Mouse (Mus musculus): Measurements from ENCODE around the gene Hebp1.
A peak's percentile ranks its signal among the peaks of the same experiment; 100 is the strongest.

- no peak for TF ChIP-seq CTCF (IDR thresholded peaks at IDR 0.05; ENCODE audit: borderline replicate concordance, control insufficient read depth, extremely low read depth, insufficient read depth, low read length, poor library complexity)
- TF ChIP-seq POLR2A (IDR thresholded peaks at IDR 0.05; ENCODE audit: control insufficient read depth, extremely low read depth, insufficient read depth, low read length, poor library complexity), result 0 out of 2 replicates have a peak, but pooled peaks have one; percentile 45
Observed at GRCm38 (mm10) chr6:135197921-135198532, at the start of gene Hebp1, which contains the start of gene Fam234b.
